Mouse (Mus musculus) liver, embryonic 14.5 days (tissue): ENCODE data around the gene Cggbp1.

Experiments
- CTCF ChIP-seq: IDR thresholded peaks from 2 replicates; pipeline ENCODE4 v1.5.1; 2016; ENCODE audit warnings: antibody characterized with exemption, low read depth, control low read depth
- EP300 ChIP-seq: IDR thresholded peaks from 2 replicates; pipeline ENCODE4 v1.6.1; 2016; ENCODE audit warnings: antibody characterized with exemption, low read depth

GRCm38 (mm10) chr16:64872841-64873240, 21.0 kb downstream of the Cggbp1 start:
- no peak for TF ChIP-seq CTCF
- no peak for TF ChIP-seq EP300
